Mouse (Mus musculus): Measurements from ENCODE around the gene Zfp354b. TPM values are rescaled to one million over a fixed set of nuclear protein-coding genes. Genes with fewer than 3 reads are reported as not detected.
A peak's percentile ranks its signal among the peaks of the same experiment; 100 is the strongest.

The Zfp354b gene
- polyA plus RNA-seq, 1 experiment from 2014 or later = 2.0 TPM

GRCm38 (mm10) chr11:50930469-50931014 is 891 bp downstream of the Zfp354b start:
- Histone ChIP-seq H3K36me3 (no peaks in the 10 kb centered on the region), H3K9me3 (no peaks in the 10 kb centered on the region), H3K4me3 (peak overlapping the region; percentile 52), H3K9ac (peak overlapping the region; percentile 63), H3K27ac (no peak overlapping the region), H3K27me3 (replicated peaks) (no peaks in the 10 kb centered on the region), H3K4me1 (0 out of 2 replicates have a peak, but pooled peaks cover 8% of the 10 kb centered on the region), H3K4me2 (replicated peaks) (peak overlapping the region; percentile 83)
- ATAC-seq (ENCODE audit: low FRiP score, low read depth) = peak; percentile 10; the same call in 1 of the 2 replicates
- 28% methylated on average over 14 of the region's 14 CpGs for WGBS

DNA sequence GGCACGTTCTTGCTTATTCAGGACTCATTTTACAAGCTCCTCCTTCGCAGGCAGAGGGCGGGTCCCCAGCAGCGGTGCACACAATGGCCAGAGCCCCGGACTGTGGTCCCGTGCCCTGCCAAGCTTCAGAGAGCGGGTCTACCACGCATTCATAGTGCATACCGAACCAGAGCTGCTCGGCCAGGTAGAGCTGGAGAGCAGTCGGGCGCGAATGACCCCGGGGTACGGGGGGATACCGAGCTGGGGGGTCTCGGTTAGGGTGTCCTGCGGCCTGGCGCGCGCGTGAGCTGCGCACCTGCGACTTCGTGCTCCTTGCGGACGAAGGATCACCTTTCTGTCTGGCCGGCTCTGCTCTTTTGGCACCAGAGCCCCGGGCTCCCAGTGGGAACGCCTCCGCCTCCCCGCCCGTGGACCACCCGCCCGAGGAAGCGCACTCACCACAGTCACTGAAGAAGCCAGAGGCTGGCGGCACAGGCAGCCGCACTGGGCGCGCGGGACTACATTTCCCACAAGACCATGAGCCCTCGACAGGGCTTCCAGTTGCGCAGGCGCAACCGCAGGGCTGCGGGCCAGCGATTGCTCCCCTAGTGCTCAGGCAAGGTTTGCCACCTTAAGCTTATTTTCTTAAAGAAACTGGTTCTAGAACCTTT is 15.6 kb downstream of the Zfp354b start, which contains the start of gene Zfp2:
Gene Zfp2 (minus strand): TSS at position 495 of the 650 bp plus-strand sequence.
- H3K27me3 ChIP-seq (replicated peaks) = no peaks in the 10 kb centered on the region
- no peaks in the 10 kb centered on the region for H3K4me1 ChIP-seq
- ATAC-seq (ENCODE audit: low FRiP score, low read depth) = peak; percentile 98
- peaks cover 30% of the 10 kb centered on the region for H3K36me3 ChIP-seq
- peak within 1 kb of the TSS; percentile 81 for H3K9ac ChIP-seq
- peak within 1 kb of the TSS; percentile 52 for H3K4me2 ChIP-seq (replicated peaks)
- H3K27ac ChIP-seq = peak within 1 kb of the TSS; percentile 62; the same call in 1 of the 2 replicates
- peaks cover 24% of the 10 kb centered on the region for H3K9me3 ChIP-seq
- peak within 1 kb of the TSS; percentile 64 for H3K4me3 ChIP-seq
- WGBS = under 1% methylated on average over 47 of the region's 47 CpGs

- no peaks in the 10 kb centered on the region for H3K27me3 ChIP-seq (replicated peaks)
- peak overlapping the region; percentile 52; the same call in 1 of the 2 replicates for H3K4me2 ChIP-seq (replicated peaks)
- 92% methylated on average over 3 of the region's 3 CpGs for WGBS
- H3K4me3 ChIP-seq = no peak overlapping the region
- H3K27ac ChIP-seq = no peak overlapping the region
- peaks cover 34% of the 10 kb centered on the region for H3K9me3 ChIP-seq
- no peak for ATAC-seq (ENCODE audit: low FRiP score, low read depth)
- no peaks in the 10 kb centered on the region for H3K4me1 ChIP-seq
- no peak overlapping the region for H3K9ac ChIP-seq
- H3K36me3 ChIP-seq = peaks cover 44% of the 10 kb centered on the region
Observed at GRCm38 (mm10) chr11:50914461-50914860, 17.0 kb downstream of the Zfp354b start.

GRCm38 (mm10) chr11:50913301-50913700 is 18.1 kb downstream of the Zfp354b start:
- Histone ChIP-seq H3K36me3 (peaks cover 55% of the 10 kb centered on the region), H3K9ac (no peak overlapping the region), H3K4me2 (replicated peaks) (no peak overlapping the region), H3K9me3 (peaks cover 41% of the 10 kb centered on the region), H3K27ac (no peak overlapping the region), H3K4me1 (no peaks in the 10 kb centered on the region), H3K4me3 (no peak overlapping the region), H3K27me3 (replicated peaks) (no peaks in the 10 kb centered on the region)
- 89% methylated on average over 1 of the region's 1 CpGs for WGBS
- no peak for ATAC-seq (ENCODE audit: low FRiP score, low read depth)

DNA sequence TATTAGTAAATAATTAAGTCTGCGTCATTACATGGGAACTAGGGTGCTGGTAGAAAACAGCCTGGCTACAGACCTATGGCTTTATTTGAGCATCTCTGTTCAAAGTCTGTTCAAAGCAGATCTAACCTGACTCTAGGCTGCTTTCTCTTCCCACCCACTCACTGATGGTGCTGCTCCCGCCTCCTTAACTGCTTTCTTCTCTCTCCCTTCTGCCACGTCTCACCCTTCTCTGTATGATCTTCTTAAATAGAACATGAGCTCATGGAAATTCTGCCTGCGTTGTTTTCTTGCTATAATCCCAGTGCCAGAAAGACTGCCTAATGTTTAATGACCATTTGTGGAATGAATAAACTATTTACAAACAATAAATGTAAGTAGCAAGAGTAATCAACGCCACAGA is 23.3 kb downstream of the Zfp354b start:
- WGBS = 96% methylated on average over 5 of the region's 5 CpGs
- no peak overlapping the region for H3K9ac ChIP-seq
- ATAC-seq (ENCODE audit: low FRiP score, low read depth) = no peak
- H3K36me3 ChIP-seq = peaks cover 96% of the 10 kb centered on the region
- no peaks in the 10 kb centered on the region for H3K27me3 ChIP-seq (replicated peaks)
- peaks cover 73% of the 10 kb centered on the region for H3K9me3 ChIP-seq
- no peak overlapping the region for H3K27ac ChIP-seq
- no peaks in the 10 kb centered on the region for H3K4me1 ChIP-seq
- no peak overlapping the region for H3K4me3 ChIP-seq
- H3K4me2 ChIP-seq (replicated peaks) = no peak overlapping the region

GRCm38 (mm10) chr11:50897359-50897758 is 34.1 kb downstream of the Zfp354b start:
- peaks cover 36% of the 10 kb centered on the region for H3K36me3 ChIP-seq
- 76% methylated on average over 1 of the region's 1 CpGs for WGBS
- H3K9ac ChIP-seq = no peak overlapping the region
- no peaks in the 10 kb centered on the region for H3K4me1 ChIP-seq
- no peaks in the 10 kb centered on the region for H3K27me3 ChIP-seq (replicated peaks)
- no peak overlapping the region for H3K27ac ChIP-seq
- H3K4me2 ChIP-seq (replicated peaks) = no peak overlapping the region
- no peak overlapping the region for H3K4me3 ChIP-seq
- no peak for ATAC-seq (ENCODE audit: low FRiP score, low read depth)
- peaks cover 66% of the 10 kb centered on the region for H3K9me3 ChIP-seq

DNA sequence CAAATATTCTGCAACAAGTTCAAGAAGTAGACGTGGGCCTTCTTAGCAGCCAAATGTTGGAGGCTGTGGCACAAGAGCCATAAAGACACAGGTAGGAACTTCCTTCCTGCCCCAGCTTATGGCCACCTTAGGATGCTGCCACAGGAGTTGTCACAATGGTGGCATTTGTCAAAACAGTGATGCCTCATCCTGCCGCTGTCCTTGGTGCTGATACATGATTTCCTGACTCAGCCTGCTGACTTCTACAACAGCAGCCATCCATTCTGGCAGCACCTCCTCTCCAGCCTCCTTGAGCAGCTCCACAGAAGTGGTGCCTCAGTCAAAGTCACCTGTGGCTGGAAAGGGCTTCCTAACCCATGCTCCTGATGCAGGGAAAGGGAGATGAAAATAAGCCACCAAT is 39.0 kb downstream of the Zfp354b start:
- ATAC-seq (ENCODE audit: low FRiP score, low read depth) = no peak
- Histone ChIP-seq H3K9me3 (peaks cover 28% of the 10 kb centered on the region), H3K4me2 (replicated peaks) (no peak overlapping the region), H3K36me3 (no peaks in the 10 kb centered on the region), H3K4me1 (no peaks in the 10 kb centered on the region), H3K27me3 (replicated peaks) (no peaks in the 10 kb centered on the region), H3K4me3 (no peak overlapping the region), H3K9ac (no peak overlapping the region), H3K27ac (no peak overlapping the region)
- 45% methylated on average over 2 of the region's 2 CpGs for WGBS

GRCm38 (mm10) chr11:50887390-50888128 is 43.9 kb downstream of the Zfp354b start, which contains the start of gene Zfp454:
Zfp454 (minus strand) TSS chr11:50887651.
- Histone ChIP-seq H3K27ac (no peak within 1 kb of the TSS), H3K36me3 (peaks cover 31% of the 10 kb centered on the region), H3K4me2 (replicated peaks) (peak within 1 kb of the TSS; percentile 71), H3K4me1 (peaks cover 8% of the 10 kb centered on the region), H3K9ac (peak within 1 kb of the TSS; percentile 66), H3K4me3 (peak within 1 kb of the TSS; percentile 46), H3K9me3 (peaks cover 2% of the 10 kb centered on the region; the same call in 1 of the 2 replicates), H3K27me3 (replicated peaks) (no peaks in the 10 kb centered on the region)
- ATAC-seq (ENCODE audit: low FRiP score, low read depth) = peak; percentile 95
- WGBS = 7% methylated on average over 26 of the region's 26 CpGs

GRCm38 (mm10) chr11:50886933-50887293 is 44.5 kb downstream of the Zfp354b start:
- H3K27ac ChIP-seq = no peak overlapping the region
- 28% methylated on average over 10 of the region's 10 CpGs for WGBS
- peaks cover 8% of the 10 kb centered on the region for H3K4me1 ChIP-seq
- peaks cover 37% of the 10 kb centered on the region for H3K36me3 ChIP-seq
- ATAC-seq (ENCODE audit: low FRiP score, low read depth) = peak; percentile 22; the same call in 1 of the 2 replicates
- H3K4me3 ChIP-seq = peak overlapping the region; percentile 46
- no peaks in the 10 kb centered on the region for H3K27me3 ChIP-seq (replicated peaks)
- H3K9me3 ChIP-seq = no peaks in the 10 kb centered on the region
- peak overlapping the region; percentile 66 for H3K9ac ChIP-seq
- peak overlapping the region; percentile 71 for H3K4me2 ChIP-seq (replicated peaks)

DNA sequence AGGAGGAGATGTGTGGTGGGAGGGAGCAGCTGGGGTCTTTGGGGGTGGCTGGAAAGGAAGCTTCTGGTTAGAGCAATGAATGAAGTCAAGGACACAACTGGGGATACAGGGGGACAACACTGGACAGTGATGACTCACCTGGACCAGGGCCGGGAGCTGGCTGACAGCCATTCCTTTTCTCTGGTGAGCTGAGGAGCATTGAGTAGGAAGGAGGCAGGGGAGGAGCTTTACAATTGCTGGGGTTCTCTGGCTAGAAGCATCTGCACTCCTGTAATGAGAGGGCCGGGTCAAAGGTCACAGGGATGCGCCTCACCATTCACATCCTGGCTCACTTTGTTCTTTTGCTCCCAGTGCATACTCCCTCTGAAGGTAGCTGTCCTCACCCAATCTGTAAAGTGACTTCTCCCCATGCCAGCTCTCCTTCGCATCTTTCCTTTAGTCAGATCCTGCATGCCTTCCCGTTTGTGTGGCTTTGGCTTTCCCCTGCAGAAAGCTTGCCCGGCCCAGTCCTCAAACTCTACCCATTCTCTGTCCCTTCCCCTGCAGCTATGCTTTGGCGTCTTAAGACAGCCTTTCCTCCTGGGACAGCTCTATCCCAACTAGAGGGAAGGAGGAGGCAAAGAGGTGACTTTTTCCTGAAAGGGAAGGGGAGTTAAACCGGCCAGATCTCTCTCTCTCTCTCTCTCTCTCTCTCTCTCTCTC is 45.1 kb downstream of the Zfp354b start:
- no peak overlapping the region for H3K27ac ChIP-seq
- peaks cover 8% of the 10 kb centered on the region for H3K4me1 ChIP-seq
- H3K9me3 ChIP-seq = no peaks in the 10 kb centered on the region
- 53% methylated on average over 8 of the region's 8 CpGs for WGBS
- H3K9ac ChIP-seq = peak overlapping the region; percentile 66
- no peak for ATAC-seq (ENCODE audit: low FRiP score, low read depth)
- H3K36me3 ChIP-seq = peaks cover 41% of the 10 kb centered on the region
- H3K4me3 ChIP-seq = peak overlapping the region; percentile 46
- no peaks in the 10 kb centered on the region for H3K27me3 ChIP-seq (replicated peaks)
- H3K4me2 ChIP-seq (replicated peaks) = peak overlapping the region; percentile 71

GRCm38 (mm10) chr11:50883756-50884155 is 47.7 kb downstream of the Zfp354b start:
- no peak overlapping the region for H3K4me3 ChIP-seq
- no peak overlapping the region for H3K4me2 ChIP-seq (replicated peaks)
- peaks cover 8% of the 10 kb centered on the region for H3K4me1 ChIP-seq
- no peak overlapping the region for H3K9ac ChIP-seq
- ATAC-seq (ENCODE audit: low FRiP score, low read depth) = no peak
- no peaks in the 10 kb centered on the region for H3K9me3 ChIP-seq
- peaks cover 65% of the 10 kb centered on the region for H3K36me3 ChIP-seq
- no peaks in the 10 kb centered on the region for H3K27me3 ChIP-seq (replicated peaks)
- H3K27ac ChIP-seq = no peak overlapping the region
- WGBS = 94% methylated on average over 3 of the region's 3 CpGs

DNA sequence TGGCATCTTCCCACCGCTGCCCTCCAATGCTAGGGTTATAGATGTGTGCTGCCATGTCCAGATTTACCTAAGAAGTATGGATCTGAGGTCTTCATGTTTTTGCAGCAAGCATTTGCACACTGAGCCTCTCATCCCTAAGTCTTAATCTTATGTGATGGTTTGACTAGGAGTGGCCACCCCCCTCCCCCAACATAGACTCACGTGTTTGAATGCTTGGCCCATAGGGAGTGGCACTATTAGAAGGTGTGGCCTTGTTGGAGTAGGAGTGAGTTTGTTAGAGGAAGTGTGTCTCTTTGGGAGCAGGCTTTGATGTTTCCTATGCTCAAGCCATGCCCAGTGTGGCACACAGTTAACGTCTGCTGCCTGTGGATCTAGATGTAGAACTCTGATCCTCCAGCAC is 52.8 kb downstream of the Zfp354b start:
- WGBS = 93% methylated on average over 3 of the region's 3 CpGs

More for the DNA sequence above, 52.8 kb downstream of the Zfp354b start:
- peaks cover 22% of the 10 kb centered on the region; the same call in 1 of the 2 replicates for H3K9me3 ChIP-seq
- no peak overlapping the region for H3K9ac ChIP-seq
- H3K27me3 ChIP-seq (replicated peaks) = no peaks in the 10 kb centered on the region
- no peak for ATAC-seq (ENCODE audit: low FRiP score, low read depth)
- no peaks in the 10 kb centered on the region for H3K4me1 ChIP-seq
- no peak overlapping the region for H3K4me2 ChIP-seq (replicated peaks)
- no peak overlapping the region for H3K27ac ChIP-seq
- H3K36me3 ChIP-seq = peaks cover 93% of the 10 kb centered on the region
- H3K4me3 ChIP-seq = no peak overlapping the region

Data from neural tube, embryonic 12.5 days (tissue).